Mouse (Mus musculus) kidney, adult 18-20 months (tissue): ENCODE measurements at regions not wholly inside any gene's neighbourhood (a gene's known extent, or its start where the extent isn't known, plus 50 kb on each side); places are given as distances from the start of the nearest gene placed in this dataset.

Source experiments
- DNase-seq: peaks from one replicate; pipeline ENCODE4 v3.0.0; 2021

GRCm38 (mm10) chr8:93691375-93691774, 118.4 kb upstream of the Gnao1 start:
- DNase-seq = no peak

- DNase-seq = no peak
Observed at GRCm38 (mm10) chr8:93691826-93692225, 117.9 kb upstream of the Gnao1 start.

DNA sequence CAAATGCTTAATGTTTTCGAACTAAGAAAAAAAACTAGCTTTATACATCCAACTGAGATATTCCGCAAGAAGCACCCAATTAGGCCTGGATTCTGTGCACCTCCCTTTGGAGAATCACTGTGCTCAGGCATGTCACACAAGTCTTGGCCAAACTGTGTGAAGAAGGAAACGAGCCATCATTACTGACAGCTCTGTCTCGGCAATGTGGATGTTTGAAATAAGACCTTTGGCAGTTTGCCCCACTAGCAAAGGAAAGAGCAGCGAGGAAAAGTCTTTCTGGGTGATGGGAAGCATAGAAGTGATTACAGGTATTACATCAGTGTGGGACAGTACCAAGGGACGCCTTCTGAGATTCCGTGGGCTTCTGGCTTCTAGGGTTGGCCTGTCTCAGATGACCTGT, 112.6 kb upstream of the Gnao1 start:
- DNase-seq = no peak

GRCm38 (mm10) chr8:93698508-93698907, 111.3 kb upstream of the Gnao1 start:
- no peak for DNase-seq

DNA sequence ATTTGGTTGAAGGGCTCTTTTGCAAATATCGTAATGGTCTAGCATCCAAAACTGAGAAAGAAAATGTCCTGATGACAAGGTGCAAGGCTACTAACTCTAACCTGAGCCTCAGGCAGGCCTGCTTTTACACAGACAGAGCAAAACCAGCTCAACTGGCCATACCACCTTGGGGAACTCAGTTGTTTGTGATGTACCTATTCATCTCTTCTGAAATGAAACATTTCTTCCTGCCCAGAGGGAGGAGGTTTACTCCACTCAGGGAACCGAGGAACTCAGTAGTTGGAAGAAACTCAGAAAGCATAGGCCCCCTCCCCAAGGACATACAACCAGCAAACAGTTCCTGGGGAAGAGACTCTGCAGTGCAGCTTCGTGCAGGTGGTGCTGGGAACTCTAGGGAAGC, 108.4 kb upstream of the Gnao1 start:
- no peak for DNase-seq

GRCm38 (mm10) chr8:93712066-93712706, 97.6 kb upstream of the Gnao1 start:
- no peak for DNase-seq

DNA sequence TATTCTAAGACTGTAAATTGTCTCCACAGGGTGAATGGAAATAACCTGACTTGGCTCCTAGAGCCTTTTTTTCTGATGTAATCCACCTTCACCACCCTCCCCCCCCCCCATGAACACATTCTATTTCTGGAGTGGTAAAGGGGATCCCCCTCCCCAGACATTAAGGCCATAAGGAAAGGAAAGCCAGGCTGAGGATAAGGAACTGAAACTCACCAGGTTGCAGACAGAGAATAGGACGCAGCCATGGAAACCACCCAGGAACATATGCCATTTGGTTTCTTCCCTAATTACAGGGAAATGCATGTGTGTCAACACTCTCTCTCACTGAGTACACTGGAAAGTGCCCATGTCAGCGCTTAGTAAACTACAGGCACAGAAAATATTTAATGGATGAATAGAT, 96.5 kb upstream of the Gnao1 start:
- DNase-seq = no peak

DNA sequence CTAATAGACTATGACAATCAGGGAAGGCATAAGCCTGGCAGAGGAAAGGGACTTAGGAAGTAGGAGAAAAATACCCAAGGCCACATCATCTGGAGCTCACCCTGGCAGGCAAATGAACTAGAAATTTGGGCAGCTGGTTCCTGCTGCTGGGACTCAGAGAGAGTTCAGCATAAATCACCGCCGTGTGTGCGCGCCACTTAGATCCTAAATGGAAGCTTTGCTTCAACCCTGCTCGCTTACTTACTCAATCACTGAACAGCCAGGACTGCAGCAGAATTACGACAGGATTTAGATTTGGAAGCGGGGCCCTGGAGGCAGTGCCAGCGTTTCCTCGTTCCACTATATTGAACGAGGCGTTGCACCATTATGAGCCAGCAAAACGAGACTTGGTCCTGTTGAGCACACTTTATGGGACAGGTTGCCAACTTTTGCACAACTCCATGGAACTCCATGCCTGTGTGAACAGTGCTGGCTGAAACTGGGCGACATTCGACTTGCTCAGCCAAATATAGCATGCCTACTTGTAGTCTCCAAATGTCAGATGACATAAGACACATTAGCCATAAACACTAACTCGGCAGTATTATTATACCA, 84.8 kb upstream of the Gnao1 start:
- no peak for DNase-seq

GRCm38 (mm10) chr8:93729124-93729930, 80.4 kb upstream of the Gnao1 start:
- DNase-seq = no peak

DNA sequence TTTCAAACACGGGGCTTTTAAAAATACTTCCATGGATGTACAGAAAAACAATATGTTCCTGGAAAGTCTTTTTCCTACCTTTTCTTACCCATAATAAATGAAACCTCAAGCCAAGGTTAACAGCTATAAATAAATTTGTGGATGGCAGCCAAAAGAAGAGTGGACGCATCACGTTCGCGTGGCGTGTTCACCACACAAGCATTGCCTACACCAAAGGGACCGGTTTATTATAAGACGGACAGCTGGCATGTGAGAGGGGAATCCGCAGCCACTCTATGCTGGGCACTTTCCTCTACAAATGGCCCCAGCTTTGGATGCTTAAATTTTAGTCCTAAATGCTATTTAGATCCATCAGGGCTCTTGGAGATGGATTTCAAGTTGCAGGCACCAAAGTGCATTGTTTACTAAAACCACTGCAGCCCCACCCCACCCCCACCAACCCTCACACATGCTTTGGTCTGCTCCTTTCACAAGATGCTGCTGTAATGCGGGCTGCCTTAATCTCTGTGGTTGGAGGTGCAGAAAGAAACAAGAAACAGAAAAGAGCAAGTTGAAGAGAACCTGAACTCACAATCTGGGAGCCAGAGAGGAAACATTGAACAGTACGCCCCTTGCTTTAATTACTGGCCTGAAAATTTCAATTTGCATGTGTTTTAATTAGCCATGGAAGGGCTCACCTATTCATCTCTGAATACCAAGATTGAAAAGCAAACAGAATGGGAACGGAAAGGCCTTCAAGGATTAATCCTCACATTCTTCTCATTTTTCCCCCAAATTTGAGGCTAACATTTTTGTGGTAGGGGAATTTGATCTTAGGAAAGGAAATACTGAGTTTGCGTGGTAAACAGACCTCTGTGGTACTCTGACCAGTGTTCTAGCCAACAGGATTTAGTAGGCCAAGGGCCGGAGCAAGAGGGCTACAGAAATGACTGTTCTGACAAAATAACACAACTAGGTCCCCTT, 78.7 kb upstream of the Gnao1 start:
- DNase-seq = no peak

GRCm38 (mm10) chr8:93734818-93735217, 74.9 kb upstream of the Gnao1 start:
- no peak for DNase-seq

GRCm38 (mm10) chr8:93740281-93740680, 69.5 kb upstream of the Gnao1 start:
- no peak for DNase-seq

DNA sequence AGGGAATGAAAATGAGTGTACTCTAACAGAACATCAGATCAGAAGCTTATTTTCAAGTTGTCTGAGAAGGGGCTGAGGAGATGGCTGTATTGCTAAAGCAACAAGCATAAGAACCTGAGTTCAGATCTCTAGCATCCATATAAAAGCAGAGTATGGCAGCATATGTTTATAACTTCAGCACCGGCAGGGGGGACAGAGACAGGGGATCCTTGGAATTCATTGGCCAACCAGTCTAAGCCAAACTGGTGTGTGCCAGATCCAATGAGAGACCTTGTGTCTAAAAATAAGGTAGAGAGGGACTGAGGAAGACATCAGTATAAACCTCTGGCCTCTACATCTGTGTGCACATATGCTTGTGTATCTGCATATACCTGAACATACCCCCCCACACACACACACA, 61.0 kb upstream of the Gnao1 start:
- no peak for DNase-seq

GRCm38 (mm10) chr8:93750921-93751320, 58.8 kb upstream of the Gnao1 start:
- DNase-seq = no peak

- no peak for DNase-seq
Observed at GRCm38 (mm10) chr8:93755981-93756380, 53.8 kb upstream of the Gnao1 start.
